Mouse (Mus musculus) G1E (cell line): Measurements from ENCODE around the gene Dzip1l.

Experiments used
- CTCF ChIP-seq: IDR thresholded peaks from 2 replicates; pipeline ENCODE4 v1.5.1; 2012; ENCODE audit warnings: low read depth, low read length, inconsistent platforms, mixed read lengths
- GATA1 ChIP-seq: IDR thresholded peaks from 2 replicates; pipeline ENCODE4 v1.6.1; 2012; ENCODE audit warnings: borderline replicate concordance, low read length, inconsistent platforms, mixed read lengths
- POLR2AphosphoS5 ChIP-seq: IDR thresholded peaks from 2 replicates; pipeline ENCODE4 v1.6.1; 2012; ENCODE audit warnings: low read depth, low read length, inconsistent platforms; ENCODE audit not compliant: insufficient replicate concordance
- TAL1 ChIP-seq: conservative IDR thresholded peaks from 2 replicates; pipeline ENCODE4 v1.6.1; 2012; ENCODE audit warnings: low read depth, low read length, inconsistent platforms, mixed read lengths

DNA sequence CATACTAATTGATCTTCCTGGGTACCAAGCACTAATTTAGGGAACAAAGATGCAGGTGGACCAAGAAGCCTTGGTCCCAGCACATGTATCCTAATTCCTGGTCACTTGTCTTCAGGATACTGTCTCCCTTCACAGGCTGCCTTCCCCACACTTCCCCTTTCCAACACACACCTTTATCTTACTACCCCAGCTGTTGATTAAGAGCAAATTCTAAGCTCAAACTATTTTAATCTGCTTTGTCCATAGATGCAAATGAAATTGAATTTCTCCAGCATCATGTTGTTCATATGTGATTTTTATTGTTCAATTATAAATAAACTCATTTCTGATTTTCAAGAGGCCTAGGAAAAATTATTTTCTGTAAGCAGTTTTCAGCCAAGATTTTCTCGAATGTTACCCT is 7.3 kb upstream of the Dzip1l start:
- TF ChIP-seq CTCF: no peak
- no peak for TF ChIP-seq POLR2AphosphoS5
- TF ChIP-seq GATA1: no peak
- no peak for TF ChIP-seq TAL1
